Mouse (Mus musculus) granulocyte monocyte progenitor cell, adult 5-6 weeks (primary cell): ENCODE measurements around the gene Med19. TPM values are rescaled to one million over a fixed set of nuclear protein-coding genes. Genes with fewer than 3 reads are reported as not detected.

Experiments used
- ATAC-seq: replicated peaks from 2 replicates; pipeline ENCODE4 v1.8.0; 2016; ENCODE audit warnings: mild to moderate bottlenecking, moderate TSS enrichment, inconsistent platforms; ENCODE audit not compliant: poor library complexity, severe bottlenecking
- total RNA-seq, 2 experiments: library from RNA; stranded (forward) in 1 of 2; stranded (reverse) in 1 of 2; fragments of 200-712, 200-1000 nt in 1 of 2; fragments of >200 nt in 1 of 2; fragmentation: Nextera tagmentation in 1 of 2; gene quantifications; 2 replicates each; pipeline ENCODE4 v1.2.3; 2014 to 2017

Med19 gene
- total RNA-seq (2014; fragmentation: Nextera tagmentation): 16.7 and 24.4 TPM in 2 replicates
- total RNA-seq (2017): 25.5 and 28.5 TPM in 2 replicates

- ATAC-seq: peak; percentile 96
Observed at GRCm38 (mm10) chr2:84677968-84678880, at the start of gene Med19, which contains the start of gene Gm28635. Gene Med19 (plus strand): TSS chr2:84678402. Gene Gm28635 (minus strand): TSS chr2:84678041.

- no peak for ATAC-seq
Observed at GRCm38 (mm10) chr2:84632001-84632400, 46.2 kb upstream of the Med19 start.

GRCm38 (mm10) chr2:84632999-84633398 lies 45.2 kb upstream of the Med19 start:
- 0 out of 2 replicates have a peak, but pooled peaks have one; percentile 12 for ATAC-seq

GRCm38 (mm10) chr2:84634006-84634405 lies 44.2 kb upstream of the Med19 start:
- no peak for ATAC-seq

- ATAC-seq: no peak
Observed at GRCm38 (mm10) chr2:84634934-84635482, 43.2 kb upstream of the Med19 start.

- peak; percentile 63 for ATAC-seq
Observed at GRCm38 (mm10) chr2:84635611-84636010, 42.6 kb upstream of the Med19 start.

GRCm38 (mm10) chr2:84636231-84636741 lies 41.9 kb upstream of the Med19 start:
- ATAC-seq: no peak

- no peak for ATAC-seq
Observed at GRCm38 (mm10) chr2:84637452-84638165, 40.6 kb upstream of the Med19 start.

- peak; percentile 50 for ATAC-seq
Observed at GRCm38 (mm10) chr2:84638428-84639220, 39.6 kb upstream of the Med19 start.

- ATAC-seq: no peak
Observed at GRCm38 (mm10) chr2:84640833-84641232, 37.4 kb upstream of the Med19 start.

- no peak for ATAC-seq
Observed at GRCm38 (mm10) chr2:84646138-84646537, 32.1 kb upstream of the Med19 start.

- ATAC-seq: no peak
Observed at GRCm38 (mm10) chr2:84647051-84647568, 31.1 kb upstream of the Med19 start.

- ATAC-seq: no peak
Observed at GRCm38 (mm10) chr2:84648369-84648768, 29.8 kb upstream of the Med19 start.

- ATAC-seq: peak; percentile 12; the same call in 1 of the 2 replicates
Observed at GRCm38 (mm10) chr2:84649674-84650073, 28.5 kb upstream of the Med19 start.

GRCm38 (mm10) chr2:84650464-84651195 lies 27.6 kb upstream of the Med19 start, which contains the start of gene Ctnnd1:
Gene Ctnnd1 (minus strand): TSS chr2:84650765.
- peak; percentile 98 for ATAC-seq

- no peak for ATAC-seq
Observed at GRCm38 (mm10) chr2:84653354-84653753, 24.8 kb upstream of the Med19 start.

- ATAC-seq: peak; percentile 95
Observed at GRCm38 (mm10) chr2:84655864-84656263, 22.3 kb upstream of the Med19 start.

GRCm38 (mm10) chr2:84658806-84659205 lies 19.4 kb upstream of the Med19 start, which contains the start of gene Btbd18:
Gene Btbd18 (plus strand): TSS chr2:84659079.
- ATAC-seq: no peak

GRCm38 (mm10) chr2:84660253-84660652 lies 17.9 kb upstream of the Med19 start:
- ATAC-seq: peak; percentile 72
